Mouse (Mus musculus) spleen, adult 2 months (tissue): ENCODE data around the gene Rft1.

Experiments
- CTCF ChIP-seq: fragments of 200-500 bp; IDR thresholded peaks from 2 replicates; pipeline ENCODE4 v1.5.1; 2011; ENCODE audit warnings: mild to moderate bottlenecking, inconsistent platforms; ENCODE audit not compliant: insufficient read depth, insufficient read length, insufficient replicate concordance; ENCODE audit errors: extremely low read depth
- POLR2A ChIP-seq: fragments of 200-500 bp; IDR thresholded peaks from 2 replicates; pipeline ENCODE4 v1.6.1; 2011; ENCODE audit warnings: low read depth, low read length, inconsistent platforms

DNA sequence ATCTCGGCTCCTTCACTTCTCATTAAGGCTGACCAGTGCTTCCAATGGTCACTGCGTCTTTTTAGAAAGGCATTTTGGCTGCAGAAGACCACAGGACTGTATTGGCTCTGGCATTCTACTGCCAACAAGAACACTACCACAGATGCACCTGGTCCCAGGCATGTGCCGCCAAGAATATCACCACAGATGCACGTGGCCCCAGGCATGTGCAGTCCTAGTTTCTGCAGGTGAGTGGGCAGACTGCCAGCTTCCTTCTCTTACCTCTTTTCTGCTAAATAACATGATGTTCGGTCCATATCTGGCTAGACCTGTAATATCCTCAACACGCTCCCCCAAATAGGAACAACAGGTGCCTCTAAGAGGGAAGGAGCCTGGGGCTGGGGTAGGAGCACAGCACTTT lies 46.0 kb upstream of the Rft1 start:
- TF ChIP-seq POLR2A = no peak
- TF ChIP-seq CTCF = no peak
